Mouse (Mus musculus) limb, embryonic 13.5 days (tissue): ENCODE results near the gene Oasl1. TPM values are rescaled to one million over a fixed set of nuclear protein-coding genes. Genes with fewer than 3 reads are reported as not detected.
A peak's percentile ranks its signal among the peaks of the same experiment; 100 is the strongest.
"Not testable (repeated sequence)": the region's sequence is repeated elsewhere in the genome, so short reads cannot be mapped to it uniquely, and the experiment has no call there.

Source experiments
- ATAC-seq: fragments of 200-750 bp; cut with Nextera tagmentation; 2 replicates; pipeline ENCODE4 v1.8.0; 2017; ENCODE audit warnings: low read depth, moderate number of reproducible peaks, moderate TSS enrichment; ENCODE audit not compliant: low FRiP score
- H3K27ac ChIP-seq: fragments of 300-500 bp; sonication (generic); 2 replicates; pipeline ENCODE4 v1.5.1; 2015; ENCODE audit warnings: inconsistent platforms, mild to moderate bottlenecking, moderate library complexity
- H3K27me3 ChIP-seq: fragments of 300-500 bp; sonication (generic); 2 replicates; pipeline ENCODE4 v1.6.1; 2015; ENCODE audit warnings: mild to moderate bottlenecking, inconsistent platforms
- H3K36me3 ChIP-seq: fragments of 300-500 bp; sonication (generic); 2 replicates; pipeline ENCODE4 v1.6.1; 2015; ENCODE audit warnings: inconsistent platforms, mild to moderate bottlenecking, moderate library complexity
- H3K4me1 ChIP-seq: fragments of 300-500 bp; sonication (generic); 2 replicates; pipeline ENCODE4 v1.6.1; 2015; ENCODE audit warnings: inconsistent platforms
- H3K4me2 ChIP-seq: fragments of 300-500 bp; sonication (generic); replicated peaks from 2 replicates; pipeline ENCODE4 v1.6.1; 2015; ENCODE audit warnings: inconsistent platforms, mild to moderate bottlenecking, moderate library complexity
- H3K4me3 ChIP-seq: fragments of 300-500 bp; sonication (generic); 2 replicates; pipeline ENCODE4 v1.5.1; 2015; ENCODE audit warnings: moderate library complexity, mild to moderate bottlenecking, inconsistent platforms
- H3K9ac ChIP-seq: fragments of 300-500 bp; sonication (generic); 2 replicates; pipeline ENCODE4 v1.6.1; 2015; ENCODE audit warnings: mild to moderate bottlenecking, inconsistent platforms
- H3K9me3 ChIP-seq: fragments of 300-500 bp; sonication (generic); 2 replicates; pipeline ENCODE4 v1.6.1; 2016; ENCODE audit warnings: inconsistent platforms
- WGBS: fragments of 180-500 bp; shearing (Covaris S2); methylation state at CpG from one replicate; pipeline ENCODE4 v1.1.7; 2015; 5-methylcytosine and 5-hydroxymethylcytosine counted together
- polyA plus RNA-seq: library from polyadenylated mRNA; unstranded; fragments of >200 nt; fragmentation: Nextera tagmentation; extraction: Ambion mirVana; gene quantifications from 2 replicates; pipeline ENCODE4 v1.2.1, GENCODE M21; 2015

The Oasl1 gene
- polyA plus RNA-seq, 1 experiment from 2014 or later, result 0.62 TPM

GRCm38 (mm10) chr5:114931626-114932025 lies 8.6 kb downstream of the Oasl1 start:
- H3K9ac ChIP-seq, result no peak overlapping the region
- ATAC-seq, result no peak
- no peaks in the 10 kb centered on the region for H3K27me3 ChIP-seq
- no peaks in the 10 kb centered on the region for H3K4me1 ChIP-seq
- H3K36me3 ChIP-seq, result no peaks in the 10 kb centered on the region
- 60% methylated on average over 5 of the region's 5 CpGs for WGBS
- 0 out of 2 replicates have a peak, but pooled peaks cover 2% of the 10 kb centered on the region for H3K9me3 ChIP-seq
- no peak overlapping the region for H3K27ac ChIP-seq
- H3K4me2 ChIP-seq, result no peak overlapping the region
- H3K4me3 ChIP-seq, result no peak overlapping the region

DNA sequence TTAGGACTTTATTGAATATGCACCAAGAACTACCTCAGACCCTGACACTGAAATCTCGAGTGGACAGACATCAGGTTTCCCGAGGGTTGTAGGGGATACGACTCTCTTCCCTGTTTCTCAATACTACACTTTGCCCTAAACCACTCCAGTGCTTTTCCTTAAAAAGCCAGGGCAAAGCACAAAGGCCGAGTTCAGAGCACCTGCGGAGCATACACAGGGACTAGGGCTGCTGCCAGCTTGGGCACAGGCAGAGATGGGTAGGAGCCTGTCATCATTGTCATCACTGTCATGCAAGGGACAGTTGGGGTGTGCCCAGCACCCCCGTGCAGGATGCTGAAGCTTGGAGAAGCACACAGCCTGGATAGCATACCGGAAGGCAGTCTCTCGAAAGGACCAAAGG lies 10.2 kb downstream of the Oasl1 start:
- H3K9ac ChIP-seq, result no peak overlapping the region
- no peak overlapping the region for H3K4me3 ChIP-seq
- H3K36me3 ChIP-seq, result no peaks in the 10 kb centered on the region
- 0 out of 2 replicates have a peak, but pooled peaks cover 2% of the 10 kb centered on the region for H3K9me3 ChIP-seq
- no peak for ATAC-seq
- no peaks in the 10 kb centered on the region for H3K27me3 ChIP-seq
- no peak overlapping the region for H3K4me2 ChIP-seq
- 79% methylated on average over 8 of the region's 8 CpGs for WGBS
- no peak overlapping the region for H3K27ac ChIP-seq
- no peaks in the 10 kb centered on the region for H3K4me1 ChIP-seq

DNA sequence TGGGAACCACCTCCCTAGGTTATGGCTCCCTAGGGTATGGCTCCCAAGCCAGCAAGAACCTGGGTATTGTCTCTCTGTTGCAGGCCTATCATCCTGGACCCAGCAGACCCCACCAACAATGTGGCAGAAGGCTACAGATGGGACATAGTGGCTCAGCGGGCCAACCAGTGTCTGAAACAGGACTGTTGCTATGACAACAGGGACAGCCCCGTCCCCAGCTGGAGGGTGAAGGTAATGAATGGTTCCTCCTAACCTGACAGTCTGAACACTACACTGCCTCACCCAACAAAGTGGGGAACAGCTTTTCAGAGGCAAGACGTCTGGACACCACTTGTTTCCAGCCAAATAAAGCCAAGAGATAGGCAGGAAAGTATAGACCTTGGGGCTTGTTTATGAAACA lies 12.8 kb downstream of the Oasl1 start:
- no peaks in the 10 kb centered on the region for H3K27me3 ChIP-seq

GRCm38 (mm10) chr5:114941138-114941537 lies 18.1 kb downstream of the Oasl1 start:
- ATAC-seq, H3K4me3 ChIP-seq, H3K9me3 ChIP-seq, H3K27me3 ChIP-seq, H3K27ac ChIP-seq, H3K9ac ChIP-seq, H3K4me1 ChIP-seq: not testable (repeated sequence)
- Histone ChIP-seq H3K36me3 (peaks cover 10% of the 10 kb centered on the region), H3K4me2 (peak overlapping the region; percentile 85)
- WGBS, result 57% methylated on average over 3 of the region's 3 CpGs

More for the DNA sequence above, 12.8 kb downstream of the Oasl1 start:
- no peak overlapping the region for H3K27ac ChIP-seq
- H3K36me3 ChIP-seq, result no peaks in the 10 kb centered on the region
- H3K4me1 ChIP-seq, result no peaks in the 10 kb centered on the region
- 10% methylated on average over 3 of the region's 3 CpGs for WGBS
- no peak for ATAC-seq
- no peak overlapping the region for H3K4me2 ChIP-seq
- no peak overlapping the region for H3K9ac ChIP-seq
- peaks cover 6% of the 10 kb centered on the region; the same call in 1 of the 2 replicates for H3K9me3 ChIP-seq
- H3K4me3 ChIP-seq, result no peak overlapping the region

DNA sequence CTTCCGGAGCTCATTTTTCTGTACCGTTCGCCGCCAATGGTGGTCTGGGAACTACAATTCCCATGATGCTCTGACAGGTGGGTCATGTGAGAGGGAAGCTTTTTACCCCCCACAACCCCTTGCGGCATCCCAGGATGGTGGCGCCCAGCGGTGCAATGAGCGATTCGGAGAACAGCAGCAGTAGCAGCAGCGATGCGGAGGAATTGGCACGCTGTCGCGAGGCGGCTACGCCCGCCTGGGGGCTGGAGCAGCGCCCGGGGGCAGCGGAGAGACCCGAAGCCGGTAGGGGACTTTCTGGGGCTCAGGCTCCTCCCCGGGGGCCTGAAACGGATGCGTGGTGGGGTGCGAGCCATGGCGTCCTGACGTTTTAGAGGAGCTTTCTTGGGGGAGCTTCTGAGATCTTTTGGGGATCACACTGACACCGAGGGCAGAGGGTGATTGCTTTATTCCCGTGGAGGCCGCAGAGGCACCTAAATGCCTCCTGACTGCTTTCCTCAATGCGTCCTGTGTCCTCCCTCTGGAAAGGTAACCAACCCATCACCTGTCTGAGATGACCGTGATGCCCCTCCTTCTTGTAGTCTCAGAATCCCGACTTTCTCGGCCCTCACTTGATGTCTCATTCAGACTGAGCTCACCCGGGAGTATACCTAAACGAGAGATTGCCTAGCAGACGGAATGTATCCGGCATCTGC lies 19.2 kb downstream of the Oasl1 start, which contains the start of gene 2210016L21Rik:
Gene 2210016L21Rik (plus strand): TSS at position 85 of the 692 bp plus-strand sequence.
- peak; percentile 93 for ATAC-seq
- peak within 1 kb of the TSS; percentile 90 for H3K4me3 ChIP-seq
- H3K27ac ChIP-seq, result peak within 1 kb of the TSS; percentile 77
- peak within 1 kb of the TSS; percentile 94 for H3K9ac ChIP-seq
- H3K36me3 ChIP-seq, result peaks cover 21% of the 10 kb centered on the region
- peaks cover 4% of the 10 kb centered on the region; the same call in 1 of the 2 replicates for H3K9me3 ChIP-seq
- peaks cover 6% of the 10 kb centered on the region for H3K4me1 ChIP-seq
- no peaks in the 10 kb centered on the region for H3K27me3 ChIP-seq
- H3K4me2 ChIP-seq, result peak within 1 kb of the TSS; percentile 85
- WGBS, result 1% methylated on average over 39 of the region's 39 CpGs

- Histone ChIP-seq H3K4me1 (peaks cover 6% of the 10 kb centered on the region), H3K4me3 (peak overlapping the region; percentile 90), H3K27me3 (no peaks in the 10 kb centered on the region), H3K36me3 (peaks cover 26% of the 10 kb centered on the region), H3K4me2 (peak overlapping the region; percentile 85), H3K9me3 (peaks cover 4% of the 10 kb centered on the region; the same call in 1 of the 2 replicates), H3K27ac (no peak overlapping the region), H3K9ac (peak overlapping the region; percentile 94)
- 37% methylated on average over 4 of the region's 4 CpGs for WGBS
- ATAC-seq, result no peak
These were observed 19.7 kb downstream of the Oasl1 start for GRCm38 (mm10) chr5:114942766-114943130.

GRCm38 (mm10) chr5:114945072-114945471 lies 22.0 kb downstream of the Oasl1 start:
- peaks cover 50% of the 10 kb centered on the region for H3K36me3 ChIP-seq
- no peak overlapping the region for H3K4me3 ChIP-seq
- 86% methylated on average over 10 of the region's 10 CpGs for WGBS

DNA sequence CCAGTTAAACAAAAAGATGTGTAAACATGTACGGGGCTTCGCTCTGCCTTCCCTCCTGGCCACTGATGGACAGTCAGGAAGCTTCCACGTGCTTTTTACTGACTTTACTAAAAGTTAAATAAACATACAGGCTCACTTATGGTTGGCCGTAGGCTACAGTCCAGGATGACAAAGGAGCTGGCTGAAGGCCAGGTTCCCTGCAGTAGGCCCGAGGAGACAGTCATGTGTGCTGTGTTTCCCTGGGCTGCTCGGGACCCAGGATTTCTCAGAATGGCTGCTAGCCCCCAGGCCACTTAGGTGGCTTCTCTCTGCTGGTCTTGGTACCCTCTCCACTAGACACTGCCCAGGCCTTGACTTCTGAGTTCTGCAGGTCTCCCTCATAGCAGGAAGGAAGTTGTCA lies 25.9 kb downstream of the Oasl1 start:
- Histone ChIP-seq H3K27ac (no peak overlapping the region), H3K27me3 (no peaks in the 10 kb centered on the region), H3K36me3 (peaks cover 49% of the 10 kb centered on the region), H3K9ac (no peak overlapping the region), H3K4me1 (peaks cover 12% of the 10 kb centered on the region), H3K4me2 (no peak overlapping the region), H3K4me3 (no peak overlapping the region), H3K9me3 (no peaks in the 10 kb centered on the region)
- no peak for ATAC-seq
- WGBS, result 75% methylated on average over 6 of the region's 6 CpGs

More at GRCm38 (mm10) chr5:114945072-114945471, 22.0 kb downstream of the Oasl1 start:
- H3K27me3 ChIP-seq, result no peaks in the 10 kb centered on the region
- no peak for ATAC-seq
- H3K9me3 ChIP-seq, result no peaks in the 10 kb centered on the region
- no peak overlapping the region for H3K27ac ChIP-seq
- H3K9ac ChIP-seq, result no peak overlapping the region
- no peak overlapping the region for H3K4me2 ChIP-seq
- peaks cover 6% of the 10 kb centered on the region for H3K4me1 ChIP-seq

- peak; percentile 57; the same call in 1 of the 2 replicates for ATAC-seq
- H3K36me3 ChIP-seq, result peaks cover 47% of the 10 kb centered on the region
- peaks cover 12% of the 10 kb centered on the region for H3K4me1 ChIP-seq
- 61% methylated on average over 5 of the region's 5 CpGs for WGBS
- no peak overlapping the region for H3K4me3 ChIP-seq
- no peaks in the 10 kb centered on the region for H3K27me3 ChIP-seq
- no peak overlapping the region for H3K27ac ChIP-seq
- H3K4me2 ChIP-seq, result no peak overlapping the region
- H3K9ac ChIP-seq, result no peak overlapping the region
- no peaks in the 10 kb centered on the region for H3K9me3 ChIP-seq
These were observed 26.3 kb downstream of the Oasl1 start for GRCm38 (mm10) chr5:114949316-114949715.

- Histone ChIP-seq H3K4me1 (peaks cover 12% of the 10 kb centered on the region), H3K27me3 (no peaks in the 10 kb centered on the region), H3K9me3 (no peaks in the 10 kb centered on the region), H3K4me3 (no peak overlapping the region), H3K9ac (no peak overlapping the region), H3K27ac (no peak overlapping the region), H3K36me3 (peaks cover 47% of the 10 kb centered on the region), H3K4me2 (no peak overlapping the region)
- 82% methylated on average over 9 of the region's 9 CpGs for WGBS
- 0 out of 2 replicates have a peak, but pooled peaks have one; percentile 3 for ATAC-seq
These were observed 26.8 kb downstream of the Oasl1 start for GRCm38 (mm10) chr5:114949812-114950211.

DNA sequence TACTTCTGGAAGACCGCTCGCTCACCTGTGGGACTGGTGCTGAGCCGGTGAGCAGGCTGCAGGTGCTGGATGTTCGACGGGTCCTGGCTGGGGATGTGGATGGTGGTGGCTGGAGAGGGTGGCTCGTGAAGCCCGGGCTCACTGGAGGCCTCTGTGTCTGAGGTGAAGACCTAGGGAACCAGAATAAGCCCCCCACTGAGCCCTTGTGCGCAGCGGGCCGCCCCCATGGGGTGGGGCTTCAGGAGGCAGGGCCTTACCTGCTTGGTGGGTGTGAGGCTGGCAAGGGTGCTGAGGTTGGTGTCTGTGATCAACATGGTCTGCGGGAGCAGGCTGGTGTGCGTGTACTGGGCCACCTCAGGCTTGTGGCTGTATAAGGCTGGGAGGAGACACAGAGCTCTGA lies 27.6 kb downstream of the Oasl1 start:
- no peak overlapping the region for H3K9ac ChIP-seq
- ATAC-seq, result no peak
- H3K27ac ChIP-seq, result no peak overlapping the region
- H3K4me1 ChIP-seq, result peaks cover 12% of the 10 kb centered on the region
- H3K27me3 ChIP-seq, result no peaks in the 10 kb centered on the region
- H3K36me3 ChIP-seq, result peaks cover 44% of the 10 kb centered on the region
- no peak overlapping the region for H3K4me3 ChIP-seq
- WGBS, result 75% methylated on average over 12 of the region's 12 CpGs
- H3K4me2 ChIP-seq, result no peak overlapping the region
- H3K9me3 ChIP-seq, result no peaks in the 10 kb centered on the region

DNA sequence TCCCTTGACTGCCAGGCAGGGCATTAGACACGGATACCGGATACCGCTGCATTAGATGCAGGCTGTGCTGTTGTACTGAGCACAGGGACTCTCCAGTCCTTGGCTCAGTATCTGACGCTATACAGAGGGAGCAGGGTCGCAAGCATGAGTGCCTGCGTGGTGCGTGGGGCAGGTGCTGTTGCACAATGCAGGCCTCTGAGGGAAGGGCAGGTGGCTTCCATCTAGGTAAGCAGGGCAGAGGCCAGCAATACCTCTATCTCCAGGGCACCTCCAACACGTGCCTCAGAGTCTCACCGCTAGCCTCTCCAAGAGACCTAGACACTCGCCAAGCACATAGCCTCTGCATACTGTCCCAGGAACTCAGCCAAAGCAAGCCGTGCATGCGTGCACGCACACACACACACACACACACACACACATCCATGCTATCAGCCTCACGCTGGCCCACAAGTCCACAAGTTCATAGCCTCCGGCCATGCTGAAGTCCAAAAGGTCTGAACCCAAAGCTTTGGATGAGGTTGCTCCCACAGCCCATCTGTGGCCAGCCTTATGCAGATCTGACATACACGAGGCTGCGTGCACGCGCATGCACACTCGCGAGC lies 28.3 kb downstream of the Oasl1 start:
- no peaks in the 10 kb centered on the region for H3K27me3 ChIP-seq
- H3K9ac ChIP-seq, result no peak overlapping the region
- H3K9me3 ChIP-seq, result no peaks in the 10 kb centered on the region
- no peak for ATAC-seq
- no peak overlapping the region for H3K4me2 ChIP-seq
- 82% methylated on average over 21 of the region's 21 CpGs for WGBS
- H3K4me1 ChIP-seq, result peaks cover 12% of the 10 kb centered on the region
- no peak overlapping the region for H3K4me3 ChIP-seq
- H3K27ac ChIP-seq, result no peak overlapping the region
- H3K36me3 ChIP-seq, result peaks cover 37% of the 10 kb centered on the region
